Mouse (Mus musculus) liver, adult 2 months (tissue): ENCODE measurements at regions not wholly inside any gene's neighbourhood (a gene's known extent, or its start where the extent isn't known, plus 50 kb on each side); places are given as distances from the start of the nearest gene placed in this dataset.

Source experiments
- DNase-seq: peaks from one replicate; pipeline ENCODE4 v3.0.0-alpha.2; 2011; ENCODE audit warnings: low read depth, low spot score; ENCODE audit errors: extremely low read depth
- H3K27ac ChIP-seq: fragments of 200-500 bp; replicated peaks from 2 replicates; pipeline ENCODE4 v1.5.1; 2012; ENCODE audit warnings: low read depth, mild to moderate bottlenecking, control low read depth, inconsistent platforms, low read length; ENCODE audit not compliant: insufficient read depth
- H3K27me3 ChIP-seq: fragments of 200-500 bp; 2 replicates; pipeline ENCODE4 v1.6.1; 2012; ENCODE audit warnings: mild to moderate bottlenecking, moderate library complexity, low read length, inconsistent platforms; ENCODE audit not compliant: control insufficient read depth, insufficient read depth
- H3K36me3 ChIP-seq: fragments of 200-500 bp; 2 replicates; pipeline ENCODE4 v1.6.1; 2012; ENCODE audit warnings: low read length, inconsistent platforms; ENCODE audit not compliant: control insufficient read depth, insufficient read depth
- H3K4me1 ChIP-seq: fragments of 200-500 bp; 2 replicates; pipeline ENCODE4 v1.6.1; 2011; ENCODE audit warnings: low read length; ENCODE audit not compliant: control insufficient read depth, insufficient read depth
- H3K4me3 ChIP-seq: fragments of 200-500 bp; 2 replicates; pipeline ENCODE4 v1.5.1; 2011; ENCODE audit warnings: low read depth, mild to moderate bottlenecking, control low read depth, low read length, moderate library complexity; ENCODE audit not compliant: insufficient read depth
- H3K79me2 ChIP-seq: fragments of 200-500 bp; 2 replicates; pipeline ENCODE4 v1.6.1; 2012; ENCODE audit warnings: inconsistent platforms, mild to moderate bottlenecking, low read length, moderate library complexity; ENCODE audit not compliant: control insufficient read depth, insufficient read depth
- H3K9ac ChIP-seq: fragments of 200-500 bp; 2 replicates; pipeline ENCODE4 v1.6.1; 2012; ENCODE audit warnings: low read depth, mild to moderate bottlenecking, control low read depth, inconsistent platforms, low read length
- CTCF ChIP-seq: fragments of 200-500 bp; IDR thresholded peaks from 2 replicates; pipeline ENCODE4 v1.5.1; 2011; ENCODE audit warnings: low read depth, low read length, control low read depth
- POLR2A ChIP-seq: fragments of 200-500 bp; IDR thresholded peaks from 2 replicates; pipeline ENCODE4 v1.6.1; 2011; ENCODE audit warnings: low read length, control low read depth; ENCODE audit not compliant: insufficient read depth; ENCODE audit errors: extremely low read depth
- WGBS: fragments of 180-500 bp; shearing (Covaris S2); methylation state at CpG from one replicate; pipeline ENCODE4 v1.1.7; 2018; 5-methylcytosine and 5-hydroxymethylcytosine counted together

GRCm38 (mm10) chr2:79543948-79544792 is 87.6 kb upstream of the Cerkl start:
- H3K79me2 ChIP-seq, result no peaks in the 10 kb centered on the region
- 70% methylated on average over 8 of the region's 8 CpGs for WGBS
- no peaks in the 10 kb centered on the region; the same call in 1 of the 2 replicates for H3K4me1 ChIP-seq
- no peaks in the 10 kb centered on the region for H3K27me3 ChIP-seq
- no peak for DNase-seq
- no peaks in the 10 kb centered on the region for H3K36me3 ChIP-seq
- no peak overlapping the region for H3K4me3 ChIP-seq
- TF ChIP-seq CTCF (no peak), POLR2A (no peak)
- H3K9ac ChIP-seq, result no peak overlapping the region
- H3K27ac ChIP-seq, result no peak overlapping the region

GRCm38 (mm10) chr2:79544793-79545260 is 88.2 kb upstream of the Cerkl start:
- no peak for TF ChIP-seq POLR2A
- TF ChIP-seq CTCF, result no peak
- Histone ChIP-seq H3K79me2 (no peaks in the 10 kb centered on the region), H3K36me3 (no peaks in the 10 kb centered on the region), H3K4me3 (no peak overlapping the region), H3K27ac (no peak overlapping the region), H3K9ac (no peak overlapping the region), H3K27me3 (no peaks in the 10 kb centered on the region), H3K4me1 (no peaks in the 10 kb centered on the region; the same call in 1 of the 2 replicates)
- 78% methylated on average over 4 of the region's 4 CpGs for WGBS
- DNase-seq, result peak; percentile 3

GRCm38 (mm10) chr2:79546206-79546605 is 88.9 kb upstream of the Itprid2 start:
- TF ChIP-seq POLR2A (no peak), CTCF (no peak)
- H3K27me3 ChIP-seq, result no peaks in the 10 kb centered on the region
- no peak for DNase-seq
- 81% methylated on average over 4 of the region's 4 CpGs for WGBS
- H3K4me3 ChIP-seq, result no peak overlapping the region
- H3K36me3 ChIP-seq, result no peaks in the 10 kb centered on the region
- H3K79me2 ChIP-seq, result no peaks in the 10 kb centered on the region
- H3K9ac ChIP-seq, result no peak overlapping the region
- H3K27ac ChIP-seq, result no peak overlapping the region
- H3K4me1 ChIP-seq, result no peaks in the 10 kb centered on the region; the same call in 1 of the 2 replicates

DNA sequence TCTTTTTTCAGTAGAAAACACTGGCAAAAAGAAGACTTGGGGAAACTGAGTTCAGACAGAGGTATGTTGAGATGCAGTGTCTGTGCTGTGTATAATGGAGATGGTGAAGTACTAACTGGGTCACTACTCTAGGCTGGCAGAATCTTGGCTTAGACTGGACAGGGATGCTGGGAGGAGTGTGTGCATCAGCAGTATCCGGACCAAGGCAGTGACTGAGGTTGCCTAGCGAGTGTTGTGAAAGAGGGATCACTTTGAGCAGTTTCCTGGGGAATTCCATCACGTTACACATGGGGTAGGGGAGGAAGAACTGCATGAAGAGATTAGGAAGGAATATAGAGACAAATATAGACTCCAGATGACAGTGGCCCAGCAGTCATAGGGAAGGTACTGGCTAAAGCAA is 87.9 kb upstream of the Itprid2 start:
- WGBS, result 59% methylated on average over 3 of the region's 3 CpGs
- no peak for TF ChIP-seq POLR2A
- TF ChIP-seq CTCF, result no peak
- H3K79me2 ChIP-seq, result no peaks in the 10 kb centered on the region
- no peaks in the 10 kb centered on the region; the same call in 1 of the 2 replicates for H3K4me1 ChIP-seq
- no peaks in the 10 kb centered on the region for H3K36me3 ChIP-seq
- H3K27ac ChIP-seq, result no peak overlapping the region
- no peaks in the 10 kb centered on the region for H3K27me3 ChIP-seq
- no peak overlapping the region for H3K4me3 ChIP-seq
- DNase-seq, result no peak
- no peak overlapping the region for H3K9ac ChIP-seq

DNA sequence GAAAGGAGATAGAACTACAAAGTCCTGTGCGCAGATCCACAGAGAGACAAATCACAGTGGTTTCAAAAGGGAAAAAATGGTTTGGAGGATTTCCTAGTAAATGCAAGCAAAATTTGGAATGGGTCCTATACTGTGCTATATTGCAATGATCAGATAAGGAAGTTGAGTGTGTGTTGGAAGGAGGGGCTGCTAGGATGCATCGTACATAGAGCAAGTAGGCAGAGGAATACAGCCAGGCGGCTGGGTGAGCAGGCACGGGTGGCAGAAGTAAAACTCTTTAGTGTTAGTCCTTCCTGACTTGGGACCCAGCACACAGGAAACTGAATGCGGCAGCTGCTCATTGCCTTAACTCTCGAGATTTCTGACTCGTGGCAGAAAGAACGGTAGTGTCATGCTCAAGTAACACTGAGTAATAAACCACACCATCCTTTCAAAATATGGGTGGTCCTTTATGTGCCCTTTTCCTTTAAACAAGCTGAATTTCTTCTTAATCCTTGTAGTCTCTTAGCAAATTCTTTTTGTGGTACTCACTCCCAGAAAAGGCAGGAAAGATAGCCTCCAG is 87.0 kb upstream of the Itprid2 start:
- H3K27me3 ChIP-seq, result no peaks in the 10 kb centered on the region
- H3K9ac ChIP-seq, result no peak overlapping the region
- DNase-seq, result no peak
- no peaks in the 10 kb centered on the region; the same call in 1 of the 2 replicates for H3K4me1 ChIP-seq
- H3K4me3 ChIP-seq, result no peak overlapping the region
- 75% methylated on average over 8 of the region's 8 CpGs for WGBS
- no peaks in the 10 kb centered on the region for H3K36me3 ChIP-seq
- H3K27ac ChIP-seq, result no peak overlapping the region
- H3K79me2 ChIP-seq, result no peaks in the 10 kb centered on the region
- TF ChIP-seq CTCF (no peak), POLR2A (no peak)

DNA sequence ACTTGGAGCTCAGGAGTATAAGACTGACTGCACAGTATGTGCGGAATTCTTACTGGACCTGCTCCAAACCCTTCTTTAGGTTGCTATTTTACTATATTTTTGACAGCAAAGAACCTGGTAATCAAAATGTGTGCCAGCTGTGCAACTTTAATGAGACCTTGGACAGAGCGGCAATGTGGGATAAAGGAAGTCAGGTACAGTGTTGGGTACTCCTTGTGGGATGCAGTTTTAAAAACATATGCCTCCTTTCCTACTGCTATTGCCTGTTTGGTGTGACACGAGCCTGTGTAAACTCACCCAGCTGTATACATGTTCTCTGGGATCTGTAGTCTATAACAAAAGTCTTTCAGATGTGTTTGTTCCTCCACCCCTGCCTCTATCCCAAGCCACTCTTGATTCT is 85.4 kb upstream of the Itprid2 start:
- Histone ChIP-seq H3K9ac (no peak overlapping the region), H3K4me3 (no peak overlapping the region), H3K27ac (no peak overlapping the region), H3K79me2 (no peaks in the 10 kb centered on the region), H3K36me3 (no peaks in the 10 kb centered on the region), H3K27me3 (no peaks in the 10 kb centered on the region), H3K4me1 (no peaks in the 10 kb centered on the region)
- no peak for DNase-seq
- 92% methylated on average over 3 of the region's 3 CpGs for WGBS
- no peak for TF ChIP-seq CTCF
- no peak for TF ChIP-seq POLR2A
